Mouse (Mus musculus) thymus, adult 18-20 months (tissue): Measurements from ENCODE around the gene Samd4.

Experiments
- DNase-seq, 2 experiments: peaks; one replicate each; pipeline ENCODE4 v3.0.0; 2022; ENCODE audit warnings: mixed read lengths in 2 of 2

The Samd4 gene

DNA sequence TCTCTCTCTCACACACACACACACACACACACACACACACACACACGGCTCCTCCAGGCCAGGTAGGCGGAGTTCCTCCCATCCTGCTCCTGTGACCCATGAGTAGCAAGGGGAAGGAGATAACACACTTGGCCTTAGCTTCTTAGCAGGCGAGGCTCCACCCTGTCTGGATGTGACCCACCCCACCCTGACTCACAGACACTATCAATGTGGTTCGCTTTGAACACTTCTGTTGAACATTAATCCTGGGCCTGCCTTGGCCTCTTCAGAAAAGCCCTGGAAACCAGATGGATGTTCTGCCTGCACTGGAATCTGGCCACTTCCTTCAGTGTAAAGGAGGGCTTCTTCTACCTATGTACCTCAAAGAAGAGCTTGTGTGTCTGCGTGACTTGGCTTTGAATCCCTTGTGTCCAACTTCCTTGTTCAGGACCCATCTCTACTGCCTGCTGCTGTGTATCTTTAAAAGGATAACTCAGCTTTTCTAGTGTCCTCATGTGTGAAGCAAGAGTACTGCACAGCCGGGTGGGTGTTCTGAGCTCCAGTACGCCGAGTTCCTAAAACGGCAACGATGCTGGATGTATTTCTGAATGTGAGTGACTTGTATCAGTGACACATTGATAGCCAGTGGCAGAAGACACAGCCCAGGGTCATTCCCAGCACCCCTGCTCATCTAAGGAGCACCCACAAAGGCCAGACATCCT, 233.6 kb downstream of the Samd4 start:
- DNase-seq = no peak

DNA sequence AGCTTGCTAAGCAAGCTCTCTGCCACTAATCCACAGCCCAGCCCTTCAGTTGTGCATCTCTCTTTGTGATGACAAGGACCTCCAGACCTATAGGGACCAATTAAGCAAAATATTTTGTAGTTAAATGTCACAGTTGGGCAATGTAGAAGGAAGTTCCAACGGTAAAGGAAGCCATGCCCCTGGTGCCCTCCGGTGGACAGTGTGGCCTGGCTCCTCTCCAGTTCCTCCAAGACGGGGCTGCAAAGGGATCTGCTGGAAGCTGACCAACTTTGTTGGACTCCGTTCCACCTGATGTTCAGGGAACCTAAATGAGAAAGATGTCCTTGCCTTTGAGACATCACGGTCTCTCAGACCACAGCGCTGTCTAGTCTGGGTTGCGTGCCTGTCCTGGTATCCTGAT, 234.9 kb downstream of the Samd4 start:
- no peak for DNase-seq

DNA sequence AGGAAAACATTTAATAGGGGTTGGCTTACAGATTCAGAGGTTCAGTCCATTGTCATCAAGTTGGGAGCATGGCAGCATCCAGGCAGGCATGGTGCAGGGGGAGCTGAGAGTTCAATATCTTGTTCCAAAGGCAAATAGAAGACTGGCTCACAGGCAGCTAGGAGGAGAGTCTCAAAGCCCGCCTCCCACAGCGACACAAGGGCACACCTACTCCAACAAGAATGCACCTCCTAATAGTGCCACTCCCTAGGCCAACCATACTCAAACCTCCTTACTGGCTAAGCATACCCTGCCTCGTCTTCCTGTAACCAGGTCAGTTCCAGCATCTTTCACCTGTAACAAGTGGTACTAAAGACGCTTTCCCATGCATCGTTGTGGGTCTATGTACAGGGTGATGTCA, 245.3 kb downstream of the Samd4 start:
- DNase-seq = no peak

DNA sequence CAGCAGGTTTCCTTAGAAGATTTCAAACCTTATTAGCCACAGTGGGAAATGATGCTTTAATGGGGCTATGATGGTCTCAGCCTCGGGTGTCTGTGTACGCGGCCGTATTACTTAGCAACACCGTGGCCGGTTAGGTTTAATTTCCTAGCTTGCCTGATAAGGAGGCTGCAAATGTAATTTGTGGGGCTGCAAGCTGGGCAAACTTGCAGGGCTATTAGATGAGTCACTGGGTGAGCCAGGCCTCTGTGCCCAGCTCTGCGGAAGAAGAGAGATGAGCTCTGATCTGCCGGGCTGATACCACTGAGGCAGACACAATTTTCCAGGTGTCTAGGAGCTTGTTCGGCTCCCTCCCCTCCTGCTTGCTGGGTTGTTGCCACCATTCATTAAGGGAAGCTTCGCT, 251.3 kb downstream of the Samd4 start:
- DNase-seq = no peak

DNA sequence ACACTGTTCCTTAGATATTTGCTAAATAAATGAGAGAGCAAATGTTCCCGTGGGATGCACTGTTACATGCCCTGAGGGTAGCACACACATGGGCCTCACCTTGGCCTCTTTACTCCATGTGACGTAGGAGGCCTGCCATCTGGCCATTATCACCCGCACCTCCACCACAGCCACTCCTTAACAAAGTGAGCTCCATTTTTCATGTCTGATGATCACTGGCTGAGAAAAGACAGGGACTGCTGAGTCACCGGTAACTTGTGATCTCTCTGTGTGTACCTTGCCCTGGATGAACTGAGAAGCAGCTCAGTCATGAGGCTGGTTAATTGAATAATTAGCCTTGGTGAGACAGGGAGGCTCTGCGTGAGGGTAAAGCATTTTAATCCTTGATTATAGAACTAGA, 254.0 kb downstream of the Samd4 start:
- no peak for DNase-seq

DNA sequence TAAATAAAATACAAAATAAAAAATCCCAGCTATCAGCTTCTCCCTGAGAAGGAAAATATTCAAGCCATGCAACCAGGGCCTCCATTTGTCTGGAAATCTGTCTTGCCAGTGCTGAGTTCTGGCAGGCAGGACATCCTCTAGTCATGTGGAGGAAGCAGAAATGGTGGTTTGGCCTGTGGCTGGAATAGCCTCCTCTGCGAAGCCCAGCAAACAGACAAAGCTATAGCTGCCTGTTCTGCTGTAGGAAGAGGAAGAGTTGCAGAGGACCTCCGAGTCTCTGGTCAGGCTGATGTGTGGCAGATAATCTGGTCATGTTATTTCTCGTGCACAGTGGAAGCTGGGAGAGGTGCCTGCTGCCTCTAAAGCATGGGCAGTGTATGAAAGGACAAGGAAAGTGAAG, 256.2 kb downstream of the Samd4 start:
- no peak for DNase-seq

DNA sequence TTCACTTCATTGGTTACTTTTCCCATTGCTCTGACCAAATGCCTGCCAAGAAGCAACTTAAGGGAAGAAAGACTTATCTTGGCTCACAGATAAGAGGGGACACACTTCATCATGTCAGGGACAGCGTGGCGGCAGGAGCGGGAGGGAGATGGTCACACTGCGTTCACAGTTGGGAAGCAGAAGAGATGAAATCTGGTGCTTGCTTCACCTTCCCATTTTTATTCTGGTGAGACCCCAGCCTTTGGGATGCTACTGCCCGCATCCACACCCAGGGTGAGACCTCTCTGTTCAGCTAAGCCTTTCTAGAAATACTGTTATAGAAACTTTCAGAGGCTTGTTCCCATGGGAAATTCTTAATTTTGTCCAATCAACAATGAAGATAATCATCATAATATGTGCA, 261.7 kb downstream of the Samd4 start:
- DNase-seq = no peak

DNA sequence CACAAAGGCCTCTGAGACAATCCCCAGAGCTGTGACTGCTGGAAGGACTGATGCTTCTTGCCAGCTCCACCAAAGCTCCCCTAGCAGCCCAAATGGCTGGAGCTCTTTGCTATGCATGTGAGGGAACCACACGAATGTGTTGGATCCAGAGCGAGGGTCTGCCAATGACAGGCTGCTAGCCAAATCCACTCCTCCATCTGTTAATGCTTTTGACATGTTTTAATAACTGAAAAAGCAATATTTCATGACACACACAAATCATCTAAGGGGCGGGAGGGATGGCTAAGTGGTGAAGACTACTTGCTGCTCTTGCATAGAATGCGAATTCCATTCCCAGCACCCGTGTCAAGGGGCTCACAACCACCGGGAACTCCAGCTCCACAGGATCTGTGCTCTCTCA, 268.7 kb downstream of the Samd4 start:
- no peak for DNase-seq

DNA sequence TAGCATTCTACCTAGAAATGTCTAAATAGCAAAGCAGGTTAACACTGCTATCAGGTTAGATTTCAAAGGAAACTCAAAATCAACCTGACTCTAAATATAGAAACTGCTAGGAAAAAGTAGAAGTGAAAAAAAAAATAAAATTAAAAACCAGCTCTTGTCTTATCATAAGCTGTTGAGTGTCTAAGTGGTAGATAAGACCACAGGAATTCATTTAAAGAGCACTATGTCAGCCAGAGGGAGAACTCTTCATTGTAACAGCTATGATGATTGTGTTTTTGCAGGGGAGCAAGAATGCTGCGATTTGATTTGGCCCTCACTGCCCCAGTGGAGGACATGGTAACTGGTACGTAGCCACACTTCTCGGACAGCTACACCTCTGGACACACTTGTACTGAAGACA, 271.6 kb downstream of the Samd4 start:
- DNase-seq = no peak
